Mouse (Mus musculus) thymus, adult 2 months (tissue): Measurements from ENCODE around the gene Hk1. TPM values are rescaled to one million over a fixed set of nuclear protein-coding genes. Genes with fewer than 3 reads are reported as not detected.
A peak's percentile ranks its signal among the peaks of the same experiment; 100 is the strongest.

Experiments used
- DNase-seq: peaks from one replicate; pipeline ENCODE4 v3.0.0; 2021
- H3K27ac ChIP-seq: fragments of 200-500 bp; 2 replicates; pipeline ENCODE4 v1.5.1; 2012; ENCODE audit warnings: low read length, control low read depth; ENCODE audit not compliant: control insufficient read depth, insufficient read depth
- H3K27me3 ChIP-seq: fragments of 200-500 bp; 2 replicates; pipeline ENCODE4 v1.6.1; 2012; ENCODE audit warnings: mild to moderate bottlenecking, low read length, moderate library complexity, mixed read lengths; ENCODE audit not compliant: control insufficient read depth, insufficient read depth
- H3K36me3 ChIP-seq: fragments of 200-500 bp; 2 replicates; pipeline ENCODE4 v1.6.1; 2012; ENCODE audit warnings: mild to moderate bottlenecking, low read length, moderate library complexity; ENCODE audit not compliant: control insufficient read depth, insufficient read depth
- H3K4me1 ChIP-seq: fragments of 200-500 bp; replicated peaks from 2 replicates; pipeline ENCODE4 v1.6.1; 2012; ENCODE audit warnings: low read length; ENCODE audit not compliant: control insufficient read depth, insufficient read depth
- H3K4me3 ChIP-seq: fragments of 200-500 bp; 2 replicates; pipeline ENCODE4 v1.5.1; 2012; ENCODE audit warnings: mild to moderate bottlenecking, low read length, control low read depth, moderate library complexity; ENCODE audit not compliant: control insufficient read depth, insufficient read depth
- CTCF ChIP-seq: fragments of 200-500 bp; IDR thresholded peaks from 2 replicates; pipeline ENCODE4 v1.5.1; 2012; ENCODE audit warnings: mild to moderate bottlenecking, control low read depth, low read length, moderate library complexity, borderline replicate concordance; ENCODE audit not compliant: control insufficient read depth, poor library complexity, insufficient read depth; ENCODE audit errors: extremely low read depth
- POLR2A ChIP-seq: fragments of 200-500 bp; IDR thresholded peaks from 2 replicates; pipeline ENCODE4 v1.6.1; 2012; ENCODE audit warnings: mild to moderate bottlenecking, low read length, control low read depth, moderate library complexity; ENCODE audit not compliant: control insufficient read depth, poor library complexity, insufficient read depth; ENCODE audit errors: extremely low read depth
- WGBS: fragments of 180-500 bp; shearing (Covaris S2); methylation state at CpG from one replicate; pipeline ENCODE4 v1.1.7; 2018; 5-methylcytosine and 5-hydroxymethylcytosine counted together
- polyA plus RNA-seq: library from polyadenylated mRNA; depleted of rRNA; stranded (reverse); fragments of >200 nt; gene quantifications from 2 replicates; pipeline ENCODE4 v1.2.3, GENCODE M21; 2012

Gene Hk1
- polyA plus RNA-seq, 1 experiment: 52.1 TPM

DNA sequence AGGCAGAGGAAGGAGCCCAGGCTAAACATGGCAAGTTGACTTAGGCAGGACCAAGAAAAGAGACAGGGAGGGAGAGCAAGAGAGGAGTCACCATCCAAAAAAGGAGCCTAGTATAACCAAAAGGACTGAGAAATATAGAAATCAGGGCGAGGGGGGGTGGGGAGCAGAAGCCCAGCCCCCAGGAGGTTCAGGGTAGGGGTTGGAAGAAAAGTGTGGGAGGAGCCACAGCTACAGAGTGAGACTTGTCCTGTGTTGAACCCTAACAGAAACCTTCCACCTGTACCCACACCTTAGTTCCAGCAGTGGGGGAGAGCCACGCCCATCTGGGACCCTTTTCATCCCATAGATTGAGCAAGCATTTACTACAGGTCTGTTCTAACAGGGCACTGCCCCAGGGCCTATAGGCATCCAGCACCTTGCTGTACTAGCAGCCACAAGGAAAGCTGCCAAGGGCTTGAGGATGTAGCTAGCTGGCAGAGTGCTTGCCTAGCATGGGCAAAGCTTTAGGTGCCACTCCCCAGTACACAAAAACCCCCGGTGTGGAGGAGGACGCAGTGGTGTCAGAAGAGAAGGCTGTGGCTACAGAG, 96.4 kb downstream of the Hk1 start:
- peaks cover 47% of the 10 kb centered on the region for H3K36me3 ChIP-seq
- no peaks in the 10 kb centered on the region for H3K4me1 ChIP-seq
- WGBS: 100% methylated on average over 4 of the region's 4 CpGs

DNA sequence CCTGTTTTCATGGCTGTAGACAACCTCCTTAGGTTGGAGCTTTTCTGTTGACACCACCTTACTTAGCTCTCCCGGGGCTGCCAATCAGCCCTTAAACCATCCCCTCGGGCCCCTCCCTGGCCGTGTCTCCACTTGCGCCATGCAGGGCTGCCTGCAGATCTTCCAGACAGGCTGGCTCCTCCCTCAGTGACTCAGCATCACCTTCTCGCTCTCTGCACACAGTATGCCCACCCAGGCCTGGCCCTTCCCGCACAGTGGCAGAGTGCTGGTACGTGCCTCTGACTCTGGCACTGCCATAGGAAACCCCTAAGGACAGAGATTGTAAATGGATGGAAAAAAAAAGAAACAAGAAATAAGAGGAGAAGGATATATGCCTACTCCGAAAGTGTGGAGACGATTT, 96.9 kb downstream of the Hk1 start:
- no peaks in the 10 kb centered on the region for H3K4me1 ChIP-seq
- WGBS: 96% methylated on average over 9 of the region's 9 CpGs
- H3K27ac ChIP-seq: no peak overlapping the region
- H3K36me3 ChIP-seq: peaks cover 47% of the 10 kb centered on the region
- no peak overlapping the region for H3K4me3 ChIP-seq
- DNase-seq: no peak
- no peak for TF ChIP-seq CTCF
- TF ChIP-seq POLR2A: no peak
- no peaks in the 10 kb centered on the region for H3K27me3 ChIP-seq

More for the DNA sequence above, 96.4 kb downstream of the Hk1 start:
- DNase-seq: no peak
- Histone ChIP-seq H3K4me3 (no peak overlapping the region), H3K27me3 (no peaks in the 10 kb centered on the region), H3K27ac (no peak overlapping the region)
- no peak for TF ChIP-seq CTCF
- no peak for TF ChIP-seq POLR2A

DNA sequence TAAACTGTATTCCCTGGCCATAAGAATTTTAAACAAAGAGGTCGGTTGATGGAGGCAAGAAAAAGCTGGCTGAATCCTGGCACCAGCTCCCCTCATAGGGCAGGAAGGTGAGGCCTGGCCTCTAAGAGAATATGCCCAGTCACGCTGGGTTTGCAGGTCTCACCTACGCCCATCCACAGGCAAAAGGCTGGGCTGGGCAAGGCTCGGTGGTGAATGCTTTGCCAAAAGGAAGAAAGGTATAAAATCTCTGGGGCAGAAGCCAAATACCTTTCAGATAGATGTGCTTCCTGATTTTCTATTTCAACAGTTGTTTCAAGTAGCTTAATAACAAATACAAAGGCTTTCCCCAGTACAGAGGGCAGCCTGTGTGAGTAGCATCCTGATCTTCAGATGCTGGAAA, 100.0 kb downstream of the Hk1 start:
- Histone ChIP-seq H3K36me3 (peaks cover 29% of the 10 kb centered on the region), H3K4me1 (no peaks in the 10 kb centered on the region)
- WGBS: 92% methylated on average over 4 of the region's 4 CpGs

DNA sequence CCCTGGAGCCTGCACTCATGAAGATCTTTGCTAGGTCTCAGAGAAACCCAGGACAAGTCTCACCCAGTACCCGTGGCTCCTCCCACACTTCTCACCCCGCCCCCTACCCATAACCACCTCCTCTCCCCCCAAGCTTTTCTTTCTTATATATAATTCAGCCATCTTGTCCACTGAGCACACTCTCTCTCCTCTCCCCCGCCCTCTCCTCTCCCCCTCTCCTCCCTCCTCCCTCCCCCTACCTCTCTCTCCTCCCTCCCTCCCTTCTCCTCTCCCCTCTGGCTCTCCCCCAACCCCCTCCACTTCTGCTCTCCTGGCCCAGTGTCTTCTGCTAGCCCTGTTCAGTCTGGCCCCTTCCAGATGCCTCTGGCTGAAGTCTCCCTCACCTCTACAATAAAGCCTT, 100.6 kb downstream of the Hk1 start:
- 86% methylated on average over 3 of the region's 3 CpGs for WGBS
- Histone ChIP-seq H3K27ac (no peak overlapping the region), H3K4me3 (no peak overlapping the region), H3K36me3 (peaks cover 27% of the 10 kb centered on the region), H3K27me3 (no peaks in the 10 kb centered on the region), H3K4me1 (no peaks in the 10 kb centered on the region)
- no peak for DNase-seq
- TF ChIP-seq CTCF: no peak
- no peak for TF ChIP-seq POLR2A

More for the DNA sequence above, 100.0 kb downstream of the Hk1 start:
- TF ChIP-seq POLR2A (no peak), CTCF (no peak)
- Histone ChIP-seq H3K4me3 (no peak overlapping the region), H3K27me3 (no peaks in the 10 kb centered on the region), H3K27ac (no peak overlapping the region)
- DNase-seq: no peak

DNA sequence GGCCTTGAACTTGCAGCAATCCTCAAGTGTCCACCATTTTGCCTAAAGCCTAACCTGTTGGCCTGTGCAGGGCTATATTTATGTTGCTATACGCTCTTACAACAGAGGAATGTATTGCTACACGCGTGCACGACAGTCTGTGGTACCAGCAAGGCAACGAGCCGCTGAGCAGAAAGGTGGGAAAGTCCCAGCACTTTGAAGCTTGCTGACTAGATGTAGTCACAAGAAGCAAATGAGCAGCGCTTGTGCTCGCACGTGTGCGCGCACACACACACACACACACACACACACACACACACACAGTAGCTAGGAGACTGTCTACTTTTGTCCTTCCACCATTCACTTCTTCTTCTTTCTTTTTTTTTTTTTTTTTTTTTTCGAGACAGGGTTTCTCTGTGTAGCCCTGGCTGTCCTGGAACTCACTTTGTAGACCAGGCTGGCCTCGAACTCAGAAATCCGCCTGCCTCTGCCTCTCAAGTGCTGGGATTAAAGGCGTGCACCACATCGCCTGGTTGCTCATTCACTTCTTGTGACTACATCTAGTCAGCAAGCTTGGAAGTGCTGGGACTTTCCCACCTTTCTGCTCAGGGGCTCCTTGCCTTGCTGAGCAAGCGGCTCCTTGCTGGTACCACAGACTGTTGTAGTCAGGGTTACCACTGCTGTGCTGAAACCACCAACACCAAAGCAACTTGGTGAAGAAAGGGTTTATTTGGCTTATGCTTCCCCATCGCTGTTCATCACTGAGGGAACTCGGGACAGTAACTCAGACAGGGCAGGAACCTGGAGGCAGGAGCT, 102.0 kb downstream of the Hk1 start:
- TF ChIP-seq CTCF: no peak
- no peak for TF ChIP-seq POLR2A
- Histone ChIP-seq H3K27me3 (no peaks in the 10 kb centered on the region), H3K36me3 (peaks cover 19% of the 10 kb centered on the region), H3K27ac (no peak overlapping the region), H3K4me3 (no peak overlapping the region), H3K4me1 (no peaks in the 10 kb centered on the region)
- DNase-seq: no peak
- WGBS: 92% methylated on average over 18 of the region's 19 CpGs

DNA sequence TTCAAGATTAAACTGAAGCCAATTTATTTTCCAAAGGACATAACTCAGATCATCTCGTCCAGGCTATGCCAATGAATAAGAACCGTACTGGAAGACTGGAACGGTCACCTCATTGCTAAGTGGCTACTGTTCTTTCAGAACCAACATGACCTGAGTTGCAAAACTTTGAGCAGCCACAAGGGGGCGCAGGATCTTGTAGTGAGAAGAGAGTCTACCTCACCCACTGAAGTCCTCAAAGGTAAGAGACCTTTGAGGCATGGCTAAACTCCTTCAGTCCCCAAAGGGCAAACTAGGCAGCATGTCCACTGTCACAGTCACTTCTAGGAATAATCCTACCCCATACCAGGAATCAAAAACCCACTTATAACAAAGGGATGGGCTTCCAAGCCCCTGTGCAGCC, 104.5 kb downstream of the Hk1 start:
- DNase-seq: peak; percentile 81
- no peak overlapping the region for H3K27ac ChIP-seq
- H3K36me3 ChIP-seq: peaks cover 9% of the 10 kb centered on the region
- 28% methylated on average over 4 of the region's 4 CpGs for WGBS
- no peaks in the 10 kb centered on the region for H3K4me1 ChIP-seq
- no peaks in the 10 kb centered on the region for H3K27me3 ChIP-seq
- H3K4me3 ChIP-seq: no peak overlapping the region
- TF ChIP-seq POLR2A (no peak), CTCF (no peak)

DNA sequence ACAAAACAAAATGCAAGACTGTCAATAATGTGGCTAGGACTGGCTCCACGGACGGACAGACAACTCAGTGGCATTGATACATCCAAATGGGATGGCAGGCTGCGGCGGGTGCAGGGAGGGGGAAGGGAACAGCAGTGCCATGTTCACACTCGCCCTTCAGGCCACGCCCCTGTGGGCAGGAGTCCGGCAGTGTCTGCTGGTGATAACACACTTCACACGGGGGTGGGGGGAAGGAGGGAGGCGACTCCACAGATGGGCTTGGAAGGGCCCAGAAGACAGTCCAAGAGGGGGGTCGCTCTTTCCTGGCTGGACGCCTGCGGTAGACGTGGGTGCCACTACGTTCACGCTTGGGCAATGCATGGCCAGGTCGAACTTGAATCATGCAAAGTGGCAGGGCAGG, 110.4 kb downstream of the Hk1 start:
- WGBS: 90% methylated on average over 16 of the region's 16 CpGs
- DNase-seq: no peak
- H3K4me1 ChIP-seq: no peaks in the 10 kb centered on the region
- no peak overlapping the region for H3K4me3 ChIP-seq
- peaks cover 14% of the 10 kb centered on the region for H3K36me3 ChIP-seq
- H3K27me3 ChIP-seq: no peaks in the 10 kb centered on the region
- H3K27ac ChIP-seq: no peak overlapping the region
- TF ChIP-seq POLR2A (no peak), CTCF (no peak)
